Mouse (Mus musculus) heart, adult 2 months (tissue): Measurements from ENCODE around the gene Iyd.
A peak's percentile ranks its signal among the peaks of the same experiment; 100 is the strongest.

ENCODE experiments used
- CTCF ChIP-seq: fragments of 200-600 bp; IDR thresholded peaks from 2 replicates; pipeline ENCODE4 v1.8.1; 2022; ENCODE audit warnings: antibody characterized with exemption, mild to moderate bottlenecking, moderate library complexity
- POLR2A ChIP-seq: fragments of 200-500 bp; IDR thresholded peaks from 2 replicates; pipeline ENCODE4 v1.6.1; 2011; ENCODE audit warnings: mild to moderate bottlenecking, low read depth, low read length, control low read depth; ENCODE audit not compliant: insufficient read depth

- TF ChIP-seq CTCF = peak; percentile 43
- TF ChIP-seq POLR2A = no peak
Observed at GRCm38 (mm10) chr10:3512620-3513305, 27.3 kb upstream of the Iyd start.
